In genomic region chr16:27507212-27507611, GRCm38 (mm10) we compare ENCODE assay signal across 18 mouse cellular contexts.
"Had no signal": no experiment of that assay in that cellular context is flagged by ENCODE, and none has a peak within 500 bp of the region (broad histone marks: within the 10 kb centered on the region; RNA-seq: fewer than 3 reads in every experiment).

No protein-coding gene starts in this region.

- H3K9ac ChIP-seq: liver, embryonic 13.5 days; liver, embryonic 15.5 days; liver, postnatal 0 days; lung, embryonic 15.5 days; midbrain, embryonic 12.5 days; midbrain, embryonic 15.5 days; neural tube, embryonic 12.5 days had no signal

- H3K4me1 ChIP-seq: liver, embryonic 13.5 days; liver, embryonic 15.5 days; lung, embryonic 15.5 days; megakaryocyte, embryonic 14.5 days; midbrain, embryonic 12.5 days; midbrain, embryonic 15.5 days; neural tube, embryonic 12.5 days had no signal

- H3K9me3 ChIP-seq: liver, embryonic 13.5 days; liver, embryonic 15.5 days; lung, embryonic 15.5 days; megakaryocyte, embryonic 14.5 days; midbrain, embryonic 12.5 days; midbrain, embryonic 15.5 days; neural tube, embryonic 12.5 days had no signal

- H3K36me3 ChIP-seq: liver, embryonic 13.5 days; liver, embryonic 15.5 days; lung, embryonic 15.5 days; midbrain, embryonic 12.5 days; midbrain, embryonic 15.5 days; neural tube, embryonic 12.5 days had no signal

- H3K4me3 ChIP-seq: liver, embryonic 13.5 days; liver, embryonic 15.5 days; lung, embryonic 15.5 days; megakaryocyte, embryonic 14.5 days; midbrain, embryonic 12.5 days; midbrain, embryonic 15.5 days; neural tube, embryonic 12.5 days had no signal

- DNase-seq: liver, embryonic 13.5 days; liver, postnatal 0 days; lung, adult 2 months; lung, postnatal 14 days; lung, postnatal 36 days; right cerebral cortex, postnatal 14 days; right cerebral cortex, postnatal 4 days; spleen, adult 18-20 months; thymus, adult 18-20 months; thymus, postnatal 14 days; thymus, postnatal 4 days had no signal

- H3K27ac ChIP-seq: liver, embryonic 13.5 days; liver, embryonic 15.5 days; lung, embryonic 15.5 days; macrophage; midbrain, embryonic 12.5 days; midbrain, embryonic 15.5 days; neural tube, embryonic 12.5 days had no signal

- H3K27me3 ChIP-seq: liver, embryonic 13.5 days; liver, embryonic 15.5 days; lung, embryonic 15.5 days; megakaryocyte, embryonic 14.5 days; midbrain, embryonic 12.5 days; midbrain, embryonic 15.5 days; neural tube, embryonic 12.5 days had no signal
